Mouse (Mus musculus) megakaryocyte, embryonic 14.5 days (primary cell): Measurements from ENCODE around the gene Gse1. TPM values are rescaled to one million over a fixed set of nuclear protein-coding genes. Genes with fewer than 3 reads are reported as not detected.
A peak's percentile ranks its signal among the peaks of the same experiment; 100 is the strongest.

Experiments
- H3K27me3 ChIP-seq: replicated peaks from 2 replicates; pipeline ENCODE3; 2012; ENCODE audit warnings: inconsistent platforms
- H3K36me3 ChIP-seq: replicated peaks from 2 replicates; pipeline ENCODE3; 2012; ENCODE audit warnings: low read length, inconsistent platforms, mixed read lengths
- H3K4me1 ChIP-seq: 2 replicates; pipeline ENCODE4 v1.6.1; 2012; ENCODE audit warnings: inconsistent platforms
- H3K4me3 ChIP-seq: replicated peaks from 2 replicates; pipeline ENCODE3; 2012; ENCODE audit warnings: moderate library complexity, mild to moderate bottlenecking, inconsistent platforms
- H3K9me3 ChIP-seq: 2 replicates; pipeline ENCODE4 v1.6.1; 2012; ENCODE audit warnings: inconsistent platforms
- FLI1 ChIP-seq: IDR thresholded peaks from 2 replicates; pipeline ENCODE4 v1.6.1; 2012; ENCODE audit warnings: low read length, inconsistent platforms, mixed read lengths
- GATA1 ChIP-seq: IDR thresholded peaks from 3 replicates; pipeline ENCODE4 v1.6.1; 2012; ENCODE audit warnings: mixed read lengths, low read length, inconsistent platforms, borderline replicate concordance
- polyA plus RNA-seq: library from polyadenylated mRNA; stranded (reverse); fragments of >175 nt; gene quantifications from 2 replicates; pipeline ENCODE4 v1.2.3, GENCODE M21; 2012; ENCODE audit warnings: low replicate concordance; ENCODE audit not compliant: insufficient read depth

The Gse1 gene
- polyA plus RNA-seq, 1 experiment: 163 TPM

DNA sequence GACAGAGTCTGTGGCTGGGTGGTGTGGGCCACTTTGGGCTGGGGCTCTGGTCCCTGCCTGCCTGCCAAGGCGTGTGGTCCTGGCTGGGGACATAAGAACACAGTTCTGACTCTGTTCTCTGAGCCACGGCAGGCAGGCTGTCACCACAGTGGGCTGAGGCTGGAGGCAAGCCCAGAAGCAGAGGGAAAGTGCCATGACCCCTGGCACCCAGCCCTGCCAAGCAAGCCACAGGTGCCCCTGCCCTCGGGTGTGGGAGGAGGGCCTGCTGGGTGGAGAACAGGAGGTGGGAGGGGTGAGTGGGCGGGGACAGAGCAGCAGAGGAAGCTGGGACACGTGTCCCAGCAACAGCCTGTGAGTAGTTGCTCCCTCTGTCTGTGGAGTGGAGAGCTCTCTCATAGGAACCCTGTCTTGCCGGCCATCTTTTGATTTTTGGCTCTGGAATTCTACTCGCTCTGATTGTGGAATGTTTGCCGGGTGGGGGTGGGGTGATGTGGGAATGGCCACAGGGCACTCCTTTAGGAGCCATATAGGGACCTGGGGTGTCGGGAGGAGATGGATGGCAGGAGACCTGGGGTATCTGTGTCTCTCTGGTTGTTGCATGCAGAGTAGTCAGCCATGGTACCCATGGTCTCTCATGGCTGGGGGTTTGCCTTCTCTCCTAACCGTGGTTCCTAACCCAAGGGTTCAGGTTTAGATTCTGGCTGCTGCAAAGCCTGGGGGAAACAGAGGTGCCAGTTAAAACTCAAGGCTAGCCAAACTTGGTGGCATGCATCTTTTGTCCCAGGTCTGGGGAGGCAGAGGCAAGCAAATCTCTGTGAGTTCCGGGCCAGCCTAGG lies 140.8 kb downstream of the Gse1 start:
- peak overlapping the region; percentile 93 for H3K4me3 ChIP-seq

DNA sequence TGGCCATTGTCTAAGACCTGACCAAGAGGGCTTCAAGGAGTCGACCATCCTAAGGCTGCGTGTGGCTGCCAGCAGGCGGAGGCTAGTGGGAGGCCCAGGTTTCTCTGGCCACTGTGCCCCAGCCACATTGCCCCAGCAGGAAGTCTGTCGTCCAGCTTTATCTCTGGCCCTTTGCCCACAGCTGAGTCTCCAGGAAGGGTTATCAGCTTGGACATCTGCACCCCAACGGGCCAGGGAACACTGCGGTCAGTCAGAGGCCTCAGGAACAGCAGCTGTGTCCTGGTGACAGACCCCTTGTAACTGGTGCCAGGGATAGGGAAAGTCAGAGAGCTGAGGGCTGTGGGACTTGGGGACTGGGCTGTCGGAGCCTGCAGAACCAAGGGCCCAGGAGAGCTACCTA lies 141.7 kb downstream of the Gse1 start:
- peak overlapping the region; percentile 93 for H3K4me3 ChIP-seq
- no peaks in the 10 kb centered on the region for H3K27me3 ChIP-seq
- TF ChIP-seq FLI1 (peak; percentile 92), GATA1 (peak; percentile 100)
- H3K36me3 ChIP-seq: no peaks in the 10 kb centered on the region
- no peaks in the 10 kb centered on the region for H3K9me3 ChIP-seq
- peaks cover 100% of the 10 kb centered on the region for H3K4me1 ChIP-seq

More for the DNA sequence above, 140.8 kb downstream of the Gse1 start:
- TF ChIP-seq GATA1 (no peak), FLI1 (no peak)
- H3K9me3 ChIP-seq: no peaks in the 10 kb centered on the region
- H3K36me3 ChIP-seq: no peaks in the 10 kb centered on the region
- no peaks in the 10 kb centered on the region for H3K27me3 ChIP-seq
- H3K4me1 ChIP-seq: peaks cover 100% of the 10 kb centered on the region

DNA sequence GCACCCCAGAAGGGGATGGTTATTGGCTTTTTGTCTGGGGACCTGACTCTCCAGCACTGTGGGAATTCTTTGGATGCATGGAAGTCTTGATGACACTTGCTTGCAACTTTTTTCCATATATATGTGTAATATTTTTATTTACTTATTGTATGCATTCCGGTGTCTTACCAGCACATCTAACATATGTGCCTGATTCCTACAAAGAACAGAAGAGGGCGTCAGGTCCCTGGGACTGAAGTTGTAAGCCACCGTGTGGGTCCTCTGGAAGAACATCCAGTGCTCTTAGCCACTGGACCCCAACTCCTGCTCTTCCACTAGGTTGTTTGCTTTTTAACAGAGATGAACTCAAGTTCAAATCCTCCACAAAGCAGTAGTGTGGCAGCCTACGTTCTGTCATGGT lies 142.2 kb downstream of the Gse1 start:
- H3K4me1 ChIP-seq: peaks cover 100% of the 10 kb centered on the region
- no peaks in the 10 kb centered on the region for H3K9me3 ChIP-seq
- H3K36me3 ChIP-seq: no peaks in the 10 kb centered on the region
- TF ChIP-seq FLI1 (no peak), GATA1 (no peak)
- peak overlapping the region; percentile 93 for H3K4me3 ChIP-seq
- H3K27me3 ChIP-seq: no peaks in the 10 kb centered on the region

DNA sequence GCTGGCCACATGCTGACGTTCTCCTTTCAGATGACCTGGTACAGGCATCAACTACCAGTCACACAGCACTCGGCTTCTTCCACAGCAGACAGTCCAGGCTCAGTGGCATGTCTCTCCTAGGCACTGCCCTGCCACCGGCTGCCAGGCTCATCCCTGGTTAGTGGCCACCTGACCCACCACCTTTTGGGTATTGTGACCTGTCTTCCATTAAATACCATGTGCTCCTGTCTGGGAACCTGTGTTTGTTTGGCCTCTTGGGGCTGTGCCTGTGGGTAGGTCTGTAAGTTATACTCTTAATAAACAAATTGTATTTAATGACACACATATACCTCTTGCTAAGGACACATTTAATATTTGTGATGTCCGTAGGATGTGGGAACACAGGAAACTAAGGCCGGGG lies 142.9 kb downstream of the Gse1 start:
- no peak for TF ChIP-seq GATA1
- TF ChIP-seq FLI1: no peak
- H3K4me1 ChIP-seq: peaks cover 100% of the 10 kb centered on the region

DNA sequence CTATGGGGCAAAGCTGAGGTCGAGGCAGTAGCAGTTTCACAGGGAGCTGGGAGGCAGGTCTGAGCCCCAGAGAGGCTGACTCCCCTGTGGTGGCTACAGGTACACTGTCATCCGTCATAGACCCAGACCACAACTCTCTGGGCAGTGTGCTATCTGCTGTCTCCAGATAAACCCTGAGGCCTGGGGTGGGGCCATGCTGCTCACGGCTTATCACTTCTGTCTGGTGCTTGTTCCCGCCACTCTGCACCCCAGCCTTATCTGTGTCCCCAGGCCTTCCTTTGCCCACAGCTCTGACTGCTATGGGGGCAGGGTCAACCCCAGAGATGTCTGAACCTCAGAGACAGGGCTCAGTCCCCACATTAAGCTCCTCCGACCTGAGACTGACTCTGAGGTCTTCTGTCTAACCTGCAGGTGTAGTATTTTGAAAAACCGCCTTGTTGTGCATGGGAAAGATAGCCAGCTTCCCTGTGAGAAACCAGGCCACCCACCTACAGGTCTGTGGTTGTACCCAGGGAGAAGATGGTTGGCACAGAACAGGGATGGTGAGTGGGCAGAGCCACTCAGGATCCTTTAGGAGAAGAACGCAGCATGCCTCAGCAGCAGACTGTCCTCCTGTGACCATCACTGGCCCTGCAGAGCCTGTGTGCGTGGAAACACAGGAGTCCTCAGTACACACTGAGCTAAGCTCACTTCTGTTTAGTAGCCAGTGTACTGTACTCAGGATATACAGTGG lies 143.6 kb downstream of the Gse1 start:
- TF ChIP-seq GATA1: peak; percentile 97
- peak; percentile 26; the same call in 1 of the 2 replicates for TF ChIP-seq FLI1
- H3K9me3 ChIP-seq: no peaks in the 10 kb centered on the region
- peaks cover 100% of the 10 kb centered on the region for H3K4me1 ChIP-seq
- H3K27me3 ChIP-seq: no peaks in the 10 kb centered on the region
- no peaks in the 10 kb centered on the region for H3K36me3 ChIP-seq
- H3K4me3 ChIP-seq: peak overlapping the region; percentile 89

More for the DNA sequence above, 142.9 kb downstream of the Gse1 start:
- Histone ChIP-seq H3K4me3 (peak overlapping the region; percentile 89), H3K9me3 (no peaks in the 10 kb centered on the region), H3K27me3 (no peaks in the 10 kb centered on the region), H3K36me3 (no peaks in the 10 kb centered on the region)

DNA sequence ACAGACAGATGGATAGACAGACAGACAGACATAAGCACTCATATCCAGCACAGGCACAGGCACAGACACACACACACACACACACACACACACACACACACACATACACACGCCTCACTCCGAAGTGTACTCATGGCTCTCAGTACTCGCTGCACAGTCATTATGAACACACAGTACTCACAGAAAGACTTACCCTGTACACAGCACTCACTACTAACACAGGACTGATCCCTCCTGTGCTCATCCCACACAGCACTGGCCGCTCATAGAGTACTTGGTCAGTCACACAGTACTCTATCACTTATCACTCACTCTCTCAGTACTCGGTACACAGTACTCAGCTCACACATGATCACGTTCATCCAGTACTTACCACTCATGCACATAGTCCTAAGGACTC lies 144.4 kb downstream of the Gse1 start:
- H3K9me3 ChIP-seq: no peaks in the 10 kb centered on the region
- peaks cover 100% of the 10 kb centered on the region for H3K4me1 ChIP-seq
- H3K36me3 ChIP-seq: no peaks in the 10 kb centered on the region
- peak overlapping the region; percentile 89 for H3K4me3 ChIP-seq
- TF ChIP-seq FLI1 (no peak), GATA1 (no peak)
- no peaks in the 10 kb centered on the region for H3K27me3 ChIP-seq

DNA sequence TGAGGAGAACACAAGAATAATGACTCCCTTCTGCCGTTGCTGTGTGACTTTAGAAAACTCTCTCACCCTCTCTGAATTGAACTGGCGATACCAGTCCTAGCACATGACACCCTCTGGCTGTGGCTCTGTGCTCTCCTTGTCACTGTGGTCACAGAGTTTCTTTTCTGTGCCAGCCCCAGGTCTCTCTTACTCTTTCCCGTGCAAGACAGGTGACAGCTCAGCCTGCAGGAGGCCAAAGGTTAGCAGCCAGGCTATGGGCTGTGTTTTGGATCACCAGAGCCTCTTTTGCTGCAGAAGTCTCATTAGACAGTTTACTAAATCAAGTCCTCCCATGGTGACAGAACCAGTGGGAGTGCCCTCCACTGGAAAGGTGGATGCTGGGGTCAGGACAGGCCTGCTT lies 145.4 kb downstream of the Gse1 start:
- Histone ChIP-seq H3K4me1 (peaks cover 100% of the 10 kb centered on the region), H3K4me3 (peak overlapping the region; percentile 89), H3K36me3 (no peaks in the 10 kb centered on the region), H3K27me3 (no peaks in the 10 kb centered on the region), H3K9me3 (no peaks in the 10 kb centered on the region)
- TF ChIP-seq GATA1 (no peak), FLI1 (no peak)

DNA sequence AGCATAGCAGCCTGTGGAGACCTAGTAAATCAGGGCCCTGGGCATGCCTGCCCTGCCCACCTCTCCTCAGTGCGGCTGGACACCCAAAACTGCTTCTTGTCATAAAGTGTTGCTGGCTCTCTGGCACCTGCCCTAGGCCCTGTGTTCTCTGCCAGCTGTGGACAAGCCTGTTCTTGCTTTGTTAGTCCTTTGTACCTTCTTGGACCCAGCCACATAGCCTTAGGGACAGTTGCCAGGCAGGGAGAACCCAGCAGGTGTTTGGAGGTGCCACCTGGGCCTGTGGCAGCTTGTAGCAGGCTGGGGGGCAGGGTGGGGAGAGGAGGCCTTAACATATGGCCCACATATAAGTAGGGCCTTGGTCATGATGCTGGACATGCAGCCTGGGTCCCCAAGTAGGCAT lies 145.8 kb downstream of the Gse1 start:
- TF ChIP-seq FLI1 (no peak), GATA1 (no peak)
- H3K27me3 ChIP-seq: no peaks in the 10 kb centered on the region
- no peaks in the 10 kb centered on the region for H3K36me3 ChIP-seq
- no peaks in the 10 kb centered on the region for H3K9me3 ChIP-seq
- peak overlapping the region; percentile 59 for H3K4me3 ChIP-seq
- peaks cover 100% of the 10 kb centered on the region for H3K4me1 ChIP-seq

DNA sequence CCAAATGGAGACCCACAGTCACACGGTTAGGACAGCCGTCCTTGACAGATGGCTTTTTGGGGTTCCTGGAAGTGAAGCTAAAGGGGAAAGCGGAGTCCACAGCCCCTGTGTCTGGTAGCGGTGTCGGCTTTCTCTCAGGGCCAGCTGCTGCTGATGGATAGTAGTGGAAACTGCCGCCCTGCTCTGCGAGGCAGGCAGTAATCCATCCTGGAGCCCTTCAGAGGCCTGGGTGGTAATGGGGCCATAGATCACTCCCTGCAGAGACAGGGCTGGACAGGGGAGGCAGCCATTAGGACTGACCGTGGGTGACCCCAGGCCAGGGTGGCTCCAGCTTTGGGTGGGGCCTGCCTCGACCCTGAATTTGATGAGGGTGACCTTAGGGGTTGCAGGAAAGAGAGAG lies 146.3 kb downstream of the Gse1 start:
- no peaks in the 10 kb centered on the region for H3K27me3 ChIP-seq
- H3K9me3 ChIP-seq: no peaks in the 10 kb centered on the region
- H3K36me3 ChIP-seq: no peaks in the 10 kb centered on the region
- peaks cover 100% of the 10 kb centered on the region for H3K4me1 ChIP-seq
- no peak for TF ChIP-seq GATA1
- TF ChIP-seq FLI1: no peak
- peak overlapping the region; percentile 59 for H3K4me3 ChIP-seq

DNA sequence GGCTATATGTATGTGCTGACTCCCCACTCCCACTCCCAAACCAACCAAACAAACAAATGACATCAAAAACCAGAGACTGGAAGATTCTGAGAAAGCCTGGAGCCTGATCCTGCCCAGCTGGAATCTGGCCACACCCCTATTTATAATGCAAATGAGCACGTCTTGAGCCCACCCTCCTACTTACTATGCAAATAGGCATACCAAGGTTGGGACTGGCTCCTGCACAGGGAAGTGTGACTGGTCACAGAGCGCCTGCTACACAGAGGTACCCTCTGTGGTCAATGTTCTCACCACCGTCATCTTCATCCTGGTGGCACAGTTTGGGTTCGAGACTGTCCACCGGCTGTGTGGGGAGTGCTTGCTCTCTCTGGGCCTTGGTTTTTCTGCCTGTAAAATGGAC lies 146.9 kb downstream of the Gse1 start:
- Histone ChIP-seq H3K27me3 (no peaks in the 10 kb centered on the region), H3K9me3 (no peaks in the 10 kb centered on the region), H3K4me3 (peak overlapping the region; percentile 88), H3K36me3 (no peaks in the 10 kb centered on the region), H3K4me1 (peaks cover 100% of the 10 kb centered on the region)
- TF ChIP-seq FLI1 (no peak), GATA1 (no peak)
